Mouse (Mus musculus): Measurements from ENCODE around the gene Snx5.

DNA sequence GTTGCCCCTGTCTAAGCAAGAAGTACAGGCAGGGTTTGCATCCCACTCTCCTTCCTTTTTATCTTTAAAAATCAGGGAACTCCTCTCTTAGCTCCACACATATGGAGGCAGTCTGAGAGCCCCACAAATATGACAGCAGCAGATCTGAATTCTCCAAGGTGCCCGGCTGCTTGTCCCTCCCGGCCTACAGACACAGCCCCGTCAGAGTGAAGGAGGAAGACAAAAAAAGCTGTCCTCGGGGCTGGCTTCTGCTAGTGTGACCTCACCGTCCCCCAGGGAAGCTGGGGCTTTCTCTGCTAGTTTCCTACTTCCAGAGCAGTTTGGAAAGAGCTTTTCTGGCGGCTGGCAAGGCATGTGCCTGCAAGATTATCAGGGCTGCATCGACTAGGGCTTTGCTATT is 55.5 kb downstream of the Snx5 start:
- TF ChIP-seq POLR2A (IDR thresholded peaks at IDR 0.05; ENCODE audit: borderline replicate concordance, extremely low read depth, insufficient read depth, insufficient read length, poor library complexity, severe bottlenecking): no peak
- no peak for TF ChIP-seq CTCF (IDR thresholded peaks at IDR 0.05; ENCODE audit: borderline replicate concordance, extremely low read depth, insufficient read depth, insufficient read length)

All from brain, embryonic 14.5 days (tissue).